Mouse (Mus musculus): ENCODE results near the gene Pim3.

DNA sequence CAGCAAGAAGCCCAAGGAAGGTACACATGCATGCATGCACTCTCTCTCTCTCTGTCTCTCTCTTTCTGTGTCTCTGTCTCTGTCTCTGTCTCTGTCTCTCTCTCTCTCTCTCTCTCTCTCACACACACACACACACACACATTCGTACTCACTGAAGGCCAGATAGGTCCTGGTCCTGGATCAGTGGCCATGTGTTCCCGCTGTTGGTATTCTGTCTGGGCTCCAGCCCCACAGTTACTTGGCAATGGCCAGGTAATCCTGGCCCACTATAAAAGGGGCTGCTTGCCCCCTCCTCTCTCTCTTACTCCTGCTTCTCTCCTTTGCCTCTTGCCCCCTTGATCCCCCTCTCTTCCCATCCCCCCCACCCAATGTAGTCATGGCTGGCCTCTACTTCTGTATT is 20.8 kb upstream of the Pim3 start:
- no peak for TF ChIP-seq POLR2A (IDR thresholded peaks at IDR 0.05; ENCODE audit: extremely low read depth, insufficient read depth, low read length)
- no peak for TF ChIP-seq CTCF (IDR thresholded peaks at IDR 0.05; ENCODE audit: low read depth, low read length)
